Mouse (Mus musculus) limb, embryonic 11.5 days (tissue): ENCODE data around the gene Ctcfl. TPM values are rescaled to one million over a fixed set of nuclear protein-coding genes. Genes with fewer than 3 reads are reported as not detected.
"Not testable (repeated sequence)": the region's sequence is repeated elsewhere in the genome, so short reads cannot be mapped to it uniquely, and the experiment has no call there.

Experiments used
- ATAC-seq: fragments of 200-750 bp; cut with Nextera tagmentation; 2 replicates; pipeline ENCODE4 v1.8.0; 2017; ENCODE audit warnings: low read depth; ENCODE audit not compliant: insufficient number of reproducible peaks, low FRiP score, low TSS enrichment
- DNase-seq: peaks from one replicate; pipeline ENCODE4 v3.0.0-alpha.2; 2015; ENCODE audit warnings: low spot score
- H3K27ac ChIP-seq: fragments of 300-500 bp; sonication (generic); replicated peaks from 2 replicates; pipeline ENCODE4 v1.5.1; 2014; ENCODE audit warnings: low read depth, mild to moderate bottlenecking, low read length
- H3K27me3 ChIP-seq: fragments of 300-500 bp; sonication (generic); 2 replicates; pipeline ENCODE4 v1.6.1; 2014; ENCODE audit warnings: mild to moderate bottlenecking, low read length, mixed read lengths; ENCODE audit not compliant: control insufficient read depth, insufficient read depth
- H3K36me3 ChIP-seq: fragments of 300-500 bp; sonication (generic); 2 replicates; pipeline ENCODE4 v1.6.1; 2014; ENCODE audit warnings: mild to moderate bottlenecking, low read length, moderate library complexity, mixed read lengths; ENCODE audit not compliant: control insufficient read depth, insufficient read depth
- H3K4me1 ChIP-seq: fragments of 300-500 bp; sonication (generic); 2 replicates; pipeline ENCODE4 v1.6.1; 2014; ENCODE audit warnings: low read length, mixed read lengths; ENCODE audit not compliant: control insufficient read depth, insufficient read depth
- H3K4me2 ChIP-seq: fragments of 300-500 bp; sonication (generic); 2 replicates; pipeline ENCODE4 v1.6.1; 2014; ENCODE audit warnings: low read depth, mild to moderate bottlenecking, moderate library complexity; ENCODE audit not compliant: severe bottlenecking
- H3K4me3 ChIP-seq: fragments of 300-500 bp; sonication (generic); 2 replicates; pipeline ENCODE4 v1.5.1; 2014; ENCODE audit warnings: low read depth, low read length
- H3K9ac ChIP-seq: fragments of 300-500 bp; sonication (generic); 2 replicates; pipeline ENCODE4 v1.6.1; 2014; ENCODE audit warnings: mild to moderate bottlenecking, low read length
- H3K9me3 ChIP-seq: fragments of 300-500 bp; sonication (generic); 2 replicates; pipeline ENCODE4 v1.6.1; 2016; ENCODE audit warnings: low read length; ENCODE audit not compliant: control insufficient read depth
- WGBS: fragments of 180-500 bp; shearing (Covaris S2); extraction: QIAGEN DNeasy Blood & Tissue Kit; methylation state at CpG from one replicate; pipeline ENCODE4 v1.1.7; 2014; 5-methylcytosine and 5-hydroxymethylcytosine counted together
- polyA plus RNA-seq: library from polyadenylated mRNA; unstranded; fragments of >200 nt; fragmentation: Nextera tagmentation; extraction: Ambion mirVana; gene quantifications from 2 replicates; pipeline ENCODE4 v1.2.1, GENCODE M21; 2014

Gene Ctcfl
- polyA plus RNA-seq, 1 experiment from 2014 or later = 0.11 TPM

- H3K4me3 ChIP-seq = no peak overlapping the region
- no peaks in the 10 kb centered on the region for H3K4me1 ChIP-seq
- H3K27me3 ChIP-seq = no peaks in the 10 kb centered on the region
- H3K27ac ChIP-seq = no peak overlapping the region
- no peaks in the 10 kb centered on the region for H3K36me3 ChIP-seq
- no peak for ATAC-seq
- H3K4me2 ChIP-seq = no peak overlapping the region
- H3K9ac ChIP-seq = no peak overlapping the region
- no peak for DNase-seq
- 95% methylated on average over 7 of the region's 7 CpGs for WGBS
- no peaks in the 10 kb centered on the region for H3K9me3 ChIP-seq
Measured at GRCm38 (mm10) chr2:173109510-173109909, 9.8 kb downstream of the Ctcfl start.

- H3K36me3 ChIP-seq = no peaks in the 10 kb centered on the region
- H3K9ac ChIP-seq = no peak overlapping the region
- ATAC-seq (no peak), DNase-seq (no peak)
- H3K4me1 ChIP-seq = no peaks in the 10 kb centered on the region
- no peak overlapping the region for H3K4me3 ChIP-seq
- H3K27ac ChIP-seq = no peak overlapping the region
- H3K27me3 ChIP-seq = no peaks in the 10 kb centered on the region
- H3K9me3 ChIP-seq = no peaks in the 10 kb centered on the region
- WGBS = 53% methylated on average over 6 of the region's 6 CpGs
- no peak overlapping the region for H3K4me2 ChIP-seq
Measured at GRCm38 (mm10) chr2:173108509-173109190, 10.7 kb downstream of the Ctcfl start.

- H3K4me3 ChIP-seq = no peak overlapping the region
- no peaks in the 10 kb centered on the region for H3K4me1 ChIP-seq
- H3K4me2 ChIP-seq = no peak overlapping the region
- no peak overlapping the region for H3K27ac ChIP-seq
- peak; percentile 79 for DNase-seq
- no peaks in the 10 kb centered on the region for H3K36me3 ChIP-seq
- WGBS = 19% methylated on average over 14 of the region's 14 CpGs
- no peak for ATAC-seq
- H3K9me3 ChIP-seq = no peaks in the 10 kb centered on the region
- no peaks in the 10 kb centered on the region for H3K27me3 ChIP-seq
- no peak overlapping the region for H3K9ac ChIP-seq
Measured at GRCm38 (mm10) chr2:173106889-173107785, 12.2 kb downstream of the Ctcfl start.

GRCm38 (mm10) chr2:173106409-173106808, 12.9 kb downstream of the Ctcfl start:
- WGBS = 77% methylated on average over 9 of the region's 9 CpGs

GRCm38 (mm10) chr2:173097337-173097736, 22.0 kb downstream of the Ctcfl start:
- H3K27me3 ChIP-seq, H3K4me3 ChIP-seq, H3K9me3 ChIP-seq, H3K27ac ChIP-seq, H3K36me3 ChIP-seq, H3K4me2 ChIP-seq, H3K4me1 ChIP-seq, ATAC-seq, DNase-seq, H3K9ac ChIP-seq: not testable (repeated sequence)
- 90% methylated on average over 10 of the region's 10 CpGs for WGBS

More at GRCm38 (mm10) chr2:173106409-173106808, 12.9 kb downstream of the Ctcfl start:
- H3K4me2 ChIP-seq = no peak overlapping the region
- no peak overlapping the region for H3K27ac ChIP-seq
- no peaks in the 10 kb centered on the region for H3K9me3 ChIP-seq
- no peak for DNase-seq
- ATAC-seq = no peak
- H3K36me3 ChIP-seq = no peaks in the 10 kb centered on the region
- no peaks in the 10 kb centered on the region for H3K4me1 ChIP-seq
- H3K27me3 ChIP-seq = no peaks in the 10 kb centered on the region
- no peak overlapping the region for H3K9ac ChIP-seq
- no peak overlapping the region for H3K4me3 ChIP-seq

- Histone ChIP-seq H3K36me3 (no peaks in the 10 kb centered on the region), H3K4me2 (no peak overlapping the region), H3K27me3 (no peaks in the 10 kb centered on the region), H3K4me3 (no peak overlapping the region), H3K9ac (no peak overlapping the region), H3K4me1 (no peaks in the 10 kb centered on the region), H3K27ac (no peak overlapping the region), H3K9me3 (no peaks in the 10 kb centered on the region)
- WGBS = 17% methylated on average over 6 of the region's 6 CpGs
- DNase-seq = peak; percentile 93
- peak; percentile 31; the same call in 1 of the 2 replicates for ATAC-seq
Measured at GRCm38 (mm10) chr2:173089437-173089836, 29.9 kb downstream of the Ctcfl start.

- Histone ChIP-seq H3K4me3 (no peak overlapping the region), H3K36me3 (no peaks in the 10 kb centered on the region), H3K9ac (no peak overlapping the region), H3K9me3 (no peaks in the 10 kb centered on the region), H3K27me3 (no peaks in the 10 kb centered on the region), H3K4me2 (no peak overlapping the region), H3K27ac (no peak overlapping the region), H3K4me1 (no peaks in the 10 kb centered on the region)
- ATAC-seq (no peak), DNase-seq (no peak)
- WGBS = 69% methylated on average over 13 of the region's 13 CpGs
Measured at GRCm38 (mm10) chr2:173087405-173087804, 31.9 kb downstream of the Ctcfl start.

- H3K4me1 ChIP-seq = no peaks in the 10 kb centered on the region
- no peak for DNase-seq
- no peak overlapping the region for H3K9ac ChIP-seq
- 74% methylated on average over 9 of the region's 9 CpGs for WGBS
- no peaks in the 10 kb centered on the region for H3K36me3 ChIP-seq
- no peak overlapping the region for H3K27ac ChIP-seq
- H3K9me3 ChIP-seq = no peaks in the 10 kb centered on the region
- no peak for ATAC-seq
- H3K4me3 ChIP-seq = no peak overlapping the region
- no peak overlapping the region for H3K4me2 ChIP-seq
- no peaks in the 10 kb centered on the region for H3K27me3 ChIP-seq
Measured at GRCm38 (mm10) chr2:173085763-173086162, 33.6 kb downstream of the Ctcfl start.
